Mouse (Mus musculus) granulocyte monocyte progenitor cell, adult 5-6 weeks (primary cell): ENCODE results near the gene Mustn1. TPM values are rescaled to one million over a fixed set of nuclear protein-coding genes. Genes with fewer than 3 reads are reported as not detected.

Experiments
- ATAC-seq: replicated peaks from 2 replicates; pipeline ENCODE4 v1.8.0; 2016; ENCODE audit warnings: mild to moderate bottlenecking, moderate TSS enrichment, inconsistent platforms; ENCODE audit not compliant: poor library complexity, severe bottlenecking
- total RNA-seq, 2 experiments: library from RNA; stranded (forward) in 1 of 2; stranded (reverse) in 1 of 2; fragments of 200-712, 200-1000 nt in 1 of 2; fragments of >200 nt in 1 of 2; fragmentation: Nextera tagmentation in 1 of 2; gene quantifications; 2 replicates each; pipeline ENCODE4 v1.2.3; 2014 to 2017

The Mustn1 gene
- total RNA-seq, 2 experiments from 2014 or later = 2.2 TPM; not detected in 1

DNA sequence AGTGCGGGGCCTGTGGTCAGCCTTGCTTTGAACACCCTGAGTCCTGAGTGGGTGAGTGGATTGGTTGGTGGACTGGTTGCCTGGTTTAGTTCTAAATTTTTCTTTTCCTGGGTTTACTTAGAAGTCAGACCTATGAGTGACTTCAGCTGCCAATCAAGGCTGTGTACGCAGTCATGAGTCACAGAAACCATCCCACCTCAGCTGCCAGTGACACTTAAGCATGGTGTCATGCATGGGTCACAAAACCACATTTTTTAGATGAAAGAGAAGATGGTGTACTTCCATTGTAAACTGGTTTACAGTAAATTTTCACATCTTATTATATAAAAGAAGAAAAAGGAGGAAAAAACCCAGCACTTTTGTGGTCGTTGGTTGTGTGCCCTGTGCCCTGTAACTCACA lies 1.2 kb upstream of the Mustn1 start:
- no peak for ATAC-seq

DNA sequence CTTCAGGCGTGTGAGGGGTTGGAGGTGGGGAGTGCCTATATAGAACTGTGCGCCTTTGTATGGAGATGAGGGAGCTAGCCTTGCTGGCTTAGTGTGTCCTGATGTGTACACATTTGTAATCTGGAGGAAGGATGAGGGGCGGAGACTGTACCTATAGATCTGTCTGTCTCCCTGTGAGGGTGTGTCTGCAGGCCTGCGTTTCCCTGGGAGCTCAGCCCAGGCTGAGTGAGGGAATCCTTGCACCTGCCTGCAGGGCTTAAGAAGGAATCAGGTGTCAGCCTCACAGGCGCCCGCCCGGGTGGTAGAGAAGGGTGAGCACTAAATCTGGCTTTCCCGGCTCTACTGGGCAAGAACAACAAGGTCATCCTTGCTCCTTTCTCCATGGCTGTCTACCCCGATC lies 794 bp downstream of the Mustn1 start:
- ATAC-seq = no peak

DNA sequence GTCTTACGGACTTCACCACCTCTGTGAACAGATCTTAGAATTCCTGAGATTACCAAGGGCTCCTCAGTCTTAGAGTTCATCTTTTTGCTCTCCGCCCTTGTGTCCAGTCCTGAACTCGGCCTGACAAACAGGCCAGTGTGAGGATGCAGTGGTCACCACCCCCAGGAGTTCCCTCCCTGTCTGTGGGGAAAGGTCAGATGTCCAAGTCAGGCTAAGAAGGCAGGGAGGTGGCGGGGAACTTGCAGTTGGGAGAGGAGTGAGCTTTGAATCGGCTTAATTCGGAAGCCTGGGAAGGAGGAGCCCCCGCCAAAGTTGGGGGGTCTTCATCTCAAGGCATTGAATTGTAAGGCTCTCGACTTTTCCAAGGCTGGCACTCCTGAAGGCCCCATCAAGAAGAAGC lies 1.3 kb downstream of the Mustn1 start:
- no peak for ATAC-seq

DNA sequence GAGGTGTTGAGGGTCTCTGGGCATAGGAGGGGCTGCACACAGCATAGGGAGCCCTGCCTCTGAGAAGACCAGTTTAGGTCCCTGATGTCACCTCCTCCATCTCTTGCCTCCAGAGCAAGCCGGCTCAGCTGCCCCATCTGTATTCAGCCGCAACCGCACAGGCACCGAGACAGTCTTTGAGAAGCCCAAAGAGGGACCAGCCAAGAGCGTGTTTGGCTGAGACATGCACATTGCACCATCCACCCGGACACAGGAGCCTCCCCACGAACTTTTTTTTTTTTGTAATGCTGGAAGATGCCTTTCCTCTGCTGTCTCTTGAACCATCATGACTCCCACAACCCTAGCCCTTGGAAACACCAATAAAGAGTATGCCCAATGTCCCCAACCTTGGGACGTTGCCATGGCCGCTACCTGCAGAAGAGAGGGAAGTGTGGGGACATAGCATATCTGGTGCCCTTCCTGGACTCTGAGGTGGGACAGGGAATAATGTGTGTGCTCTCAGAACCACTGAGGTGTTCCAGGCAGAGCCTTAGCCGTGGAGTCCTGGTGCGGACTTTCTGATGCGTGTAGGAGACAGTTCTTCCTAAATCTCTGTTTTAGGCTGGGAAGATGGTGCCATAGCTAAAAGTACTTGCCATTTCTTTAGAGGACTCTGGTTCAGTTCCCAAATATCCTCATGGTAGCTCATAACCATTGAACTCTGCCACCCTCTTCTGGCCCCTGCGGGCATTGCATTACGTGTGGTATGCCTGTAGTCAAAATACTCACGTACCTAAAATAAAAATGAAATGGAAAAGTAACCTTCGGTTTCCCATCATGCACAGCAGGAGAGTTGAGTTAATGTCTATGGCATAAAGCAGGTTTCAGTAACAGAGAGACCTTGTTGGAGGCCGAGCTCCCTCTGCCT lies 2.1 kb downstream of the Mustn1 start:
- peak; percentile 51; the same call in 1 of the 2 replicates for ATAC-seq

DNA sequence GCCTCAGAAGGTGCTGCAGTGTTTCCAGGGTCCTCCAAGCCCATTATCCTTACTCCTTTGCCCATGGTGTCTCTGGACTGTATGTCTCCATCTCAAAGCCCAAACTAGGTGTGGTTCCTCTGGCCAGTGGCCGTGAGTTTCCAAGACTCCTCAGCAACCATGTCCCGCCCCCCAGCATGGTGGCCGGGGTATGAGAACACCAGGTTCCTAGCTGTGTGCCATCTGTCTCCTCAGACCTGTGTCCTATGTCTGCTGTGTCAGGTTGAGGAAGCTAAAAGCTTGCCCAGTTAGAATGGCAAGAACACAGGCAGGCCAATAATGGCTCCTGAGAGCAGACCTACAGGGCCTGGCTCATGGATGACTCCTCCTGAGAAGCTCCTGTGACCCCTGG lies 2.7 kb downstream of the Mustn1 start:
- no peak for ATAC-seq

DNA sequence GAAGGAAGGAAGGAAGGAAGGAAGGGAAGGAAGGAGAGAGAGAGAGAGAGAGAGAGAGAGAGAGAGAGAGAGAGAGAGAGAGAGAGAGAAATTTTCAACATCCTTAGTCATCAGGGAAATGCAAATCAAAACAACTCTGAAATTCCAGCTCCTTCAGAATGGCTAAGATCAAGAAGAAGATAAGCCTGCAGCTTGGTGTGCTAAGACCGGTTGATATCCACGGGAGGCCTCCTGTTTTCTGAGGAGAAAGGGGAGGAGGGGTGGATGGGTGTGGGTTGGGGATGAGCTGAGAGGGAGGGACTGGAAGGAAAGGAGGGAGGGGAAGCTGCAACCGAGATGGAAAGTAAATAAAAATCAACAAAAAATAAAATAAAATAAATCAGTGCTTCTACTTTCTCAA lies 6.3 kb downstream of the Mustn1 start:
- no peak for ATAC-seq

DNA sequence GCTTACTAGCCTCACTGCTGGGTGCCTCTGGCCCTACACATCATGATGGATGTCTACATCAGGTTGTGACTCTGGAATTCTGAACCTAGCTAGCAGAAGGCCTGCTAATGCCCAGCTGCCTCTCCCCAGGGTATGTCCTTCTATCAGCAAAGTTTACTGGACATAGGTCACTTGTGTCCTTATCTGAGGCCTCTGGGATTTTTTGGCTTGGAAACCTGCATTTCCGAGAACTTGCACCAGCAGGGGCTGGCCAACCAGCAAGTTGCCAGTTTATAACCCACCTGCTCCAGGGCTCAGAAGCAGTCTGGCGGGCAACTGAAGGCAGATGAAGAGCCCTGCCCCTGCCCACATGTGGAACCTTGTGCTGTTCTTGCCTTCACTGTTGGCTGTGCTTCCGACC lies 7.2 kb downstream of the Mustn1 start, which contains the start of gene Itih4:
Itih4 (plus strand) TSS at position 273 of the 400 bp plus-strand sequence.
- no peak for ATAC-seq

DNA sequence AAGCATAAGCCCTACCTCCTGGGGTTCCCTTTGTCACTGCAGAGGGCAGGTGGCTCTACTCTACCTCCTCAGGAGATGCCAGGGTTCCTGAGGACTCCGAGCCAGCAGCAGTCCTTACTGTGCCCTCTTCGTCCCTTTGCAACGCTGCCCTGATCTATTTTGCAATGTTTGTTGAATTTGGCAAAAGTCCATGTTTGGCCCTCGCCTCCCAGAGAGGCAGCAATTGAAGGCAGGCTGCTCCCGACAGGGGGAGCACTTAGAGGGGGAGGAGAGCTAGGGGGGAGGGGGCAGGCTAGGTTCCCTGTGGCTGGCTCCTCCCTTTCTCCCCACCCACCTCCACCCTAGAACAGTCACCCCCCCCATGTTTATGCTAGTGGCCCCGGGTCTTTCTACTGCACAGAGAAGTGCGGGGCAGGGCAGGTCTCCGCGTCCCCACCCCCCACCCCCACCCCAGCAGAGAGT lies 9.3 kb downstream of the Mustn1 start:
- peak; percentile 72 for ATAC-seq

DNA sequence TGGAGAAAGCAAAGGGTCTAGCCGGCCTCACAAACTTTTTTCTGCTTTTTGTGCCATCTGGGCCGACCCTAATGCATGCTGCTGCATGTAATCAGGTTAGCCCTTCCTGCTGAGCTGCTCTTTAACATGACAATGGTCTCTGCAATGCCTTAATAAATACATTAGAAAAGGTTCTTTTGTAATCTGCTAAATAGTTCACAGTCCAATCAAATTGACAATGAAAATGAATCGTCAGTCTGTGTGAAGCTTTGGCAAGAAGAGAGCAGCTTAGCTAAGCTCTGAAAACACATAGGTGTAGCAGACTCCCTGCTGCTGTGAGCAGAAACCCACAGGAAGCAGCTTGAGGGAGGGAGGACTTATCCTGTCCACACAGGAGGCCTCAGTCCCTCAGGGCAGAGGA lies 21.0 kb downstream of the Mustn1 start:
- no peak for ATAC-seq

DNA sequence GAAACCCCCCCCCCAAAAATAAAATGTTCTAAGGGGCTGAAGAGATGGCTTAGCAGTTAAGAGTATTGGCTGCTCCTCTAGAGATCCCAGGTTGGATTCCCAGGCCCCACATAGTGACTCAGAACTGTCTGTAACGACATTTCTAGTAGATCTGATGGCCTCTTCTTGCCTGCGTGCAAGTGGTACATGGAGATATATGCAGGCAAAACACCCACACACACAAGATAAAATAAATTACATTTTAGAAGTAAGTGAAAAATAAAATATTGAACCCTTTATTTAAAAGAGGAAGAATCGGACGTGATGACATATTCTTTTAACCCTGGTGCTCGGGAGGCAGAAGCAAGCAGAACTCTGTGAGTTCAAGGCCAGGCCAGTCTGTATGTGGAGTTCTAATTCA lies 23.6 kb downstream of the Mustn1 start:
- ATAC-seq = no peak

DNA sequence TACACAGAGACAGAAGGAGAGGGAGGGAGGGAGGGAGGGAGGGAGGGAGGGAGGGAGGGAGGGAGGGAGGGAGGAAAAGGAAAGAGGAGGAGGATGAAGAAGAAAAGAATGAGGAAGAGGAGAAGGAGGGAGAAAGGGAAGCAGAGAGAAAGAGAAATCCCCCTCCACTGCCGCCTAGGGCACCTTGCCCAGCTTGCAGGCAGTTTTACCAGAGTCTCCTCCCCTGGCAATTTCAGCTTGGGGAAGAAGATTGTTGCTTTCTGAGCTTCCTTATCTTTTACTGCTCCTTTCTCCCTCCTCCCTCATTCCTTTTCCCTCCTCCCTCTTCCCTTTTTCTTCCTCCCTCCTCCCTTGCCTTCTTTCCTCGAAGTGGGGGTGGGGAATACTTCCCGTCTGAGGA lies 24.0 kb downstream of the Mustn1 start:
- ATAC-seq = no peak

DNA sequence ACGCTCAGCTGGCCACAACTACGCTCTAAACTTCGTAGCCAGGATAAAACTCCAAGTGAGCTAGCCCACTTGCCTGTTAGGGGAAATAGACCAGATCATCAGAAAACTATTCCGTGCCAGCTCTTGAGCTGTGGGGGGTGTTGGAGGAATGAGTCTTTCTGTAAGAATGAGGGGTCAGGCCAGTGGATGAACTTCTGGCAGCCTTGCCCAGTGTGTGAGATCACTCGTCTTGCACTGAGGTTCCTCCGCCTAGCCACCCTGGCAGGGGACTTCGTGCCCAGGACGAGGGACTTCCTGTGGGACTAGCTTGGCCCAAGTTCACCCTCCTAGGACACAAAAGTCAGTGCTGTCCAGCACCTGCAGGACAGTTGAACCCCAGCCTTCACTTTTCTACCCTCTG lies 25.3 kb downstream of the Mustn1 start:
- no peak for ATAC-seq

DNA sequence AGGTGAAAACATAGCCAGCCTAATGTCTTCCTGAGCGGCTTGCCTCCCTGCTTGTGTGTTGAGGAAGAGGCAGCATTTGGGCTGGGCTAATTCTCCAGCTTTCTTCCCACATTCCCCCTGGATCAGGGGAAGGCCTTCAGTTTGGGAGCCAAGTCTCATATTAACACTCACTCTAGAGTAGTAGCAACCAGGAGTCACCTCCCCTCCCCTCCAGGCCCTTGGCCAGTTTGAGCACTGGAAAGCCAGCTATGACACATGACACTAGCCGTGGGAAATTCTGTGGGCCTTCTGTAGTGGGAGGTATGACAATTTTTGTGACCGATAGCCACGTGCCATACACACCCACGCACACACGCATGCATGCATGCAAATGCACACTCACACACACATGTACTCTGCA lies 27.0 kb downstream of the Mustn1 start:
- no peak for ATAC-seq

DNA sequence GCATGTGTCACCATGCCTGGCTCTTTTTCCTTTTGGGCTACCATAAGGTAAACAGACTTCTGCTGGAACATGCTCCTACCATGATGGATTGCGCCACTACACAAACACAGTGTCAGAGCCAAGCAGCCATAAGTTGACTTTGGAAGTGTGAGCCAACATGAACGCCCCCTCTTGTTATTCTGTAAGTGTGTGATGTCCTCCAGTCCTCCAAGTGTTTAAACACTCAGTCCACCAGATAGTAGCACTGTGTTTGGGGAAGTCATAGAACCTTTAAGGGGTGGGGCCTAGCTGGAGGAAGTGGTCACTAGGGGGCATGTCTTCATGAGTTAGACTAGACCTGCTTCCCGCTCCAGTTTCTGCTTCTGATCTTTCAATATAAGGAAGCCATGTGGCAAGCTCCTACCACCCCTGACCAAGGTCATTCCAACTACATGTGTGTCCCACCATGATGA lies 28.8 kb downstream of the Mustn1 start:
- peak; percentile 97 for ATAC-seq

DNA sequence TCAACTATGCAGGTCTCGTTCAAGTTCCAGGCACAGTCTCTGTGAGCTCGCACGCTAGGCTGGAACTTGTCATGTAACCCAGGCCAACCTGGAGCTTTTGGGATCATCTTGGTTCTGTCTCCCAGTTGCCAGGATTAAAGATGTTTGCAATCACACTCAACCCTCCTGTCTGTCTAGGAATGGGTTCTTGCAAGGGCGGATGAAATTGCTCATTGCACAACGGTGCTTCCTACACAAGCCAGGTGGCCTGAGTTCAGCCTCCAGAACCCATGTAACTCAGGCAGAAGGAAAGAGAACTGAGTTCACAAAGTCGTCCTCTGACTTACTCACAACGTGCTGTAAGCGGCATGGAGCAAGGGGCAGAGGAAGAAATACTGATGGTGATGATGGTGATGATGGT lies 32.1 kb downstream of the Mustn1 start:
- no peak for ATAC-seq

DNA sequence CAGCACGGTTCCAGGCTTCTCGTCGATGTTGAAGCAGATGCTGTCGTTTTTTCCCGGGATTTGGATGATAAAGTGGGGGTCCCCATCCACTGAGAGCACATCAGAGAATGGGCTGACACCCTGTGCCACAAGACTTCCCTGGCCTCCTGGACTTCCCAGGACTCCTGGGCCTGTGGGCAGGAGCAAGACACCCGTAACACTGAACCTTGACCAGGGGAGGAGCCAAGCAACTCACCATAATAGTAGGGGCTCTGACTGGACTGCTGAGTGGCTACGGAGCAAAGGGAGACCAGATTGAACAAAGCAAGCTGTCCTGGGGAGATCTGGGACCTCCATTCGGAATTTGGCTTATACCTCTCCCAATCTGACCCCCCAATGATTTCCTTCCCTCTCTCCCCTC lies 33.6 kb downstream of the Mustn1 start:
- ATAC-seq = no peak

DNA sequence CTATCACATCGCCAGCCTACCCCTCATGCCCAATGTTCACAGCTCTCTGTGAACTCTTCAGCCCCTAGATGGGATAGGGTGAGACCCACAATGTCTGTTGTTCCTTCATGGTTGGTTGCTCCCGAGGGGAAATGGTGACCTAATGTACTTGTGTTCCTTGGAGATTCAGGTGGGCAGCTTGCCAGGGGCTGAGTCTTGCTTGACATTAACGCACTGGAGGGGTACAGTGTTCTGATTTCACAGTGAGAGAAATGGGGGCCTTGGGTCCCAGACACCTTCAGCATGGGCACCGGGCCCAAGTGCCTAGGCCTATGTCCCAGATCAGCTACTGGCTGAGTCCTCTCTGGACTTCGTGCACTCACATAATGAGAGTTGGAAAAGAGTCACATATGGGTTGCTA lies 34.4 kb downstream of the Mustn1 start:
- ATAC-seq = no peak

DNA sequence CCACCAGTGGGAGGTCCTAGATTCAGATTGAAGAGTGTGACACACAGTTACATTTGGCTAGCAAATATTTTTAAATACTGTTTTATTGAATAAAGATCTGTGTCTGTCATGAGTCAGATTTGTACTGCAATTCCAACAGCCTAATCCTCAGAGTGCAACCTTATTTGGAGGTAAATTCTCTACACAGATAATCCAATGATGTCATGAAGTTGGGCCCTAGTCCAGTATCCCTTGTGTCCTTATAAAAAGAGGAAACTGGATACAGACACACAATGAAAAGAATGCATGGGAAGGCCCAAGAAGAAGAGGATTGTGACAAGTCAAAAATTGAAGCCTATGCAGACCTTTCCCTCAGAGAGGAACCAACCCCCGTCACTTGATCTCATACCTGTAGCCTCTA lies 37.5 kb downstream of the Mustn1 start:
- ATAC-seq = no peak

DNA sequence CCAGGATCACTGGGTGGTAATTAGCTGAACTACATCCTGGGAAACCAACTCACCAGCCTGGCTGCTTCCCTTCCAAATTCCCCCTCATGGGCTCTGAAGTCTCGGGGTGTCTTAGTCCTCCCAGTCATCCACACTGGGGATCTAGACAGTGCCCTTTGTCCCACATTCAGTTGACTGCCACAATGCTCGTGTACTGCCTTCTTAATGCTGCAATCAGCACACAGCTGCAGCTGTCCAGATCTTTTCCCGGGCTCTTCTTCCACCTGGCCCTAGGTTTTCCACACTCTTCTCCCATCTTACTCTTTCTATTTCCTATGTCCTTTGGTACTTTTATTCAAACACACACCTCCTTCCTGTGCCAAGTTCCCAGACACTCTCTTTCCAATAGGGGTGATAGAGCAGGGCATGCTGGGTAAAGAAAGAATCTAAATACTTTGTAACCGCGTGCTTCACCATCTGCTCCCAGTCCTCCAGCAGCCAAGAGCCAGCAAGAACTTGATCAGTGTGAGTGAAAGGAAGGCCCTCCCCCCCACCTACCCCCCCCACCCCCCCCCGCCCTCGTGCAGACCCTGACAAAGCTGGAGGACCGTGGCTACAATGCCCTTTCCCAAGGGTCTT lies 43.2 kb downstream of the Mustn1 start:
- ATAC-seq = no peak

DNA sequence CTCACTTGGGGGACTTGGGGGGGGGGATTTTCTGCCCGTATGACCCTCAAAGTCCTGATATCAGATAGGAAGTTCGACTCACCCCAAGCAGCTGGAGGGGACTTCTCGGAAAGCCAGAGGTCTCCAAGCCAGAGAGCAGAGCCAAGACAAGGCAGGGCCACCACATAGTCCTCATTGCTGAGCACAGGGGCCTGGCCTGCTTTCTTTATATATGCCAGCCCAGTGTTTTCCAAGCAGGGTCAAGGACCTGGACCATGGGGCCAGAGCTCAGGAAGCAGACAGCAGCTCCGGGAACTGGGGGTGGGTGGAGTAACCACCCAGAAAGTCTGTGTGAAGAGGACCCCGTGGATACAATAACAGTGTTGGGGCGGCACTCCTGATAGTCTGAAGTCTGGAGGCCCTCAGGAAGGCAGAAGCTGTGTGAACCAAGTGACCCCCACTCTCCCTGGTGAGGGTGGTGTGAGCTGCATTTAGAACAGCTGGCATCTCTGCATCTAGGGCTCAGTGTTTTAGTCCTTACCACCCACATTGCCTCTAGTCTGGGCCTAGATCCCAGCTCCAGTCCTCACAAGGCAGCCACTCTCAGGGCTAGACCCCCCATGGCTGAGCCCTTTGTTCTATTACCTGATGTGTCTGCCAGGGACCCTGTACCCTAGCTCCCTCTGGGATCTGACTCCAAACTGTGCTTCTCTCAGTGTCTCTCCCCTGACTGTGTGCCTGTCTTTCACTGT lies 44.5 kb downstream of the Mustn1 start, which contains the start of gene Itih3:
Itih3 (minus strand) TSS at position 386 of the 731 bp plus-strand sequence.
- no peak for ATAC-seq

DNA sequence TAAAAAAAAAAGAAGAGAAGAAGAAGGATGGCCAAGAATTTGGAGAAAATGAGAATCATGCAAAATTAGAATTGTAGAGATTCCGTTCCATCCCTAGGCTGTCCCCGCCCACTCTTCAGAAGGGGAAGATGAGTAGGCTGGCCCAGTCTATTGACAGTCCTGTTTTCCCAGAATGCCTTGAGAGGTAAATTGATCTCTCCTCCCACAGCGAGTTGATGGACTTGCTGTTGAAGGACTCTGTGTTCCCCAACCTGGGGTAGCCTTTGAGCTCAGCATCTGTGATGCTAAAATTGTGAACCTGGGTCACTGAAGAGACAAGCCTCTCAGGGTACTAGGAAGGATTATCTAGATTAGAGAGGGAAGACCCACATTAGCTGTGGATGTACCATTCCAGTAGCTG lies 46.5 kb downstream of the Mustn1 start:
- no peak for ATAC-seq
